Mouse (Mus musculus): ENCODE data around the gene Slc16a6.

Gene Slc16a6

GRCm38 (mm10) chr11:109416709-109417420 is 56.5 kb downstream of the Slc16a6 start:
- no peak for DNase-seq (ENCODE audit: low spot score)

DNA sequence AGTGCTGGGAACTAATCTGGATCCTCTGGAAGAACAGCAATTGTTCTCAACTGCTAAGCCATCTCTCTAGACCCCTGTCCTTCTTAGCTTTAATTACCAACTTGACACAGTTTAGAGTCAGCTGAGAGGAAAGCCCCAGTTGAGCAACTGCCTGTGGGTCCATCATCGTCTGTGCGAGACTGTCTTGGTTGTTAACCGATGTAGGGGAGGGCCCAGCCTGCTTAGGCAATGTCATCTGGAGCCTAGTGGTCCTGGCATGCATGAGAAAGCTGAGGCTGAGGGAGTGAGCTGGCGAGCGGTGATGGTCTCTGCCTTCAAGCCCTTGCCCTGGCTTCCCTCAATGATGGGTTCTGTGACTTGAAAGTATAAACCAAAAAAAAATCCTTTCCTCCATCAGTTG is 58.6 kb downstream of the Slc16a6 start:
- DNase-seq (ENCODE audit: low spot score), result no peak

DNA sequence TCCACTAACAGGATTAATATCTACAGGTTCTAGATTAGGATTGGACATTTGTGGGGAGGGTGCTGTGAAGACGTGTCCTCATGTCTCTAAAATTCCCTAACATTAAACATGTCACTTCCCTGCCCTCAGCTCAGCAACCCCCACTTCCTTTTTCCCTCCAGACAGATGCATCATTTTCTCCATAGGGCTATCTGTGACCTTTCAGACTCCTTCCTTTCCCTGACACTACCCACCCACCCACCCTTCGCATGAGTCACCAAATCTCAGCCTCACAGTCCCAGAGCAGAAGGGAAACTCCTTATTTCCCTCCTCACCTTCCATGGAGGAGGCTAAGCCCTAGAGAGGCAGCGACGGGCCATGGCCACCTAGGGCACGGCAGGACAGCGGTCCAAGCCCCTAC is 59.8 kb downstream of the Slc16a6 start, which contains the start of gene 9930022D16Rik:
Gene 9930022D16Rik (plus strand): TSS at position 301 of the 400 bp plus-strand sequence.
- no peak for DNase-seq (ENCODE audit: low spot score)

DNA sequence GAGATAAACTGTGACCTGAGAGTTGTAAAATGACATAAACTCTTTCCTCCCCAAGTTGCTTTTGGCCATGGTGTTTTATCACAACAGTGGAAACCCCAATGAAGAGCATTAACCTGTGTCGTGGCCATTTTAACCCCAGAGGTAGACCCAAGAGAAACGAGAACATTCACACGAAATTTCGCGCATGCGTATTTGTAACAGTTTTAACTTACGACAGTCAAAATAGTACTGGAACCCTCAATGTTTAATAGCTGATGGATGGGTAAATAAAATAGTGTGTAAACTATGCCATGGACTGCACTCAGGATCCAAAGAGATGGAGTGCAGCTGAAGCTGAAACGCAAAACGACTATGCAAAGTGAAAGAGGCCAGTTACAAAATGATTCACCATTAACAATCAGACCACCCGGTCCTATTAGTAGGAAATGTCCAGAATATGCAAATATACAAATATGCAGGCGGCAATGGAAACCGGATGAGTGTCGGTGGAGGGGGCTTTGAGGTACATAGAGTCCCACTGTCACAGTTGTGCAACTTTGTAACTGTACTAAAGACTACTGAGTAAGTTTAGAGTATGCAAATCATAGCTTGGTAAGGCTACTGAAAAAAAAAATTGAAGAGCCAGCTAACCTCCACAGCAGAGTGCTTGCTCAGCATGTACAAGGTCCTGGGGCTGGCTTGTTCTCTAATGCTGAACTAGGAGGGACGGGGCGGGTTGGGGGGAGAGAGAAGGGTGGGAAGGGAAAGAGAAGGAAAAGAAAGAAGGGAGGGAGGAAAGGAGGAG is 63.0 kb downstream of the Slc16a6 start:
- no peak for DNase-seq (ENCODE audit: low spot score)

- no peak for DNase-seq (ENCODE audit: low spot score)
These were observed 67.0 kb downstream of the Slc16a6 start for GRCm38 (mm10) chr11:109406431-109406830.
